Mouse (Mus musculus) midbrain, postnatal 0 days (tissue): Measurements from ENCODE around the gene Plxdc2. TPM values are rescaled to one million over a fixed set of nuclear protein-coding genes. Genes with fewer than 3 reads are reported as not detected.

Experiments
- ATAC-seq: fragments of 200-750 bp; cut with Nextera tagmentation; 2 replicates; pipeline ENCODE4 v1.8.0; 2017; ENCODE audit warnings: moderate number of reproducible peaks, mild to moderate bottlenecking, moderate TSS enrichment, moderate library complexity; ENCODE audit not compliant: low FRiP score
- DNase-seq: peaks from one replicate; pipeline ENCODE4 v3.0.0-alpha.2; 2015; ENCODE audit warnings: low spot score
- H3K27ac ChIP-seq: fragments of 300-500 bp; sonication (generic); 2 replicates; pipeline ENCODE4 v1.5.1; 2014; ENCODE audit warnings: low read depth, mild to moderate bottlenecking, low read length, mixed read lengths
- H3K27me3 ChIP-seq: fragments of 300-500 bp; sonication (generic); 2 replicates; pipeline ENCODE4 v1.6.1; 2014; ENCODE audit warnings: low read length, control low read depth, mixed read lengths; ENCODE audit not compliant: insufficient read depth
- H3K36me3 ChIP-seq: fragments of 300-500 bp; sonication (generic); 2 replicates; pipeline ENCODE4 v1.6.1; 2014; ENCODE audit warnings: low read length, control low read depth, mixed read lengths; ENCODE audit not compliant: insufficient read depth
- H3K4me1 ChIP-seq: fragments of 300-500 bp; sonication (generic); 2 replicates; pipeline ENCODE4 v1.6.1; 2014; ENCODE audit warnings: mild to moderate bottlenecking, control low read depth, antibody characterized with exemption, low read length, mixed read lengths; ENCODE audit not compliant: insufficient read depth
- H3K4me2 ChIP-seq: fragments of 300-500 bp; sonication (generic); 2 replicates; pipeline ENCODE4 v1.6.1; 2014; ENCODE audit warnings: low read depth, mild to moderate bottlenecking, low read length, mixed read lengths; ENCODE audit not compliant: poor library complexity, severe bottlenecking
- H3K4me3 ChIP-seq: fragments of 300-500 bp; sonication (generic); 2 replicates; pipeline ENCODE4 v1.5.1; 2014; ENCODE audit warnings: low read depth, mild to moderate bottlenecking, low read length, moderate library complexity
- H3K9ac ChIP-seq: fragments of 300-500 bp; sonication (generic); replicated peaks from 2 replicates; pipeline ENCODE4 v1.6.1; 2014; ENCODE audit warnings: mild to moderate bottlenecking, low read length, moderate library complexity, mixed read lengths; ENCODE audit not compliant: poor library complexity, severe bottlenecking
- H3K9me3 ChIP-seq: fragments of 300-500 bp; sonication (generic); 2 replicates; pipeline ENCODE4 v1.6.1; 2016; ENCODE audit warnings: low read length, control low read depth
- CTCF ChIP-seq: IDR thresholded peaks from 2 replicates; pipeline ENCODE4 v1.5.1; 2016; ENCODE audit warnings: antibody characterized with exemption, mild to moderate bottlenecking
- whole genome bisulfite sequencing: fragments of 180-500 bp; shearing (Covaris S2); extraction: QIAGEN DNeasy Blood & Tissue Kit; methylation state at CpG from one replicate; pipeline ENCODE4 v1.1.7; 2014; 5-methylcytosine and 5-hydroxymethylcytosine counted together
- polyA plus RNA-seq: library from polyadenylated mRNA; unstranded; fragments of >200 nt; fragmentation: Nextera tagmentation; extraction: Ambion mirVana; gene quantifications from 2 replicates; pipeline ENCODE4 v1.2.1, GENCODE M21; 2015
- total RNA-seq: library from RNA; depleted of rRNA; stranded (reverse); fragments of >200 nt; gene quantifications from 2 replicates; pipeline ENCODE4 v1.2.3, GENCODE M21; 2014

Gene Plxdc2
- total and polyA plus RNA-seq, 2 experiments from 2014 or later, result 29.0 TPM

GRCm38 (mm10) chr2:16518148-16518547, 162.0 kb downstream of the Plxdc2 start:
- Histone ChIP-seq H3K4me3 (no peak overlapping the region), H3K27me3 (no peaks in the 10 kb centered on the region), H3K4me2 (no peak overlapping the region), H3K36me3 (no peaks in the 10 kb centered on the region), H3K4me1 (no peaks in the 10 kb centered on the region), H3K27ac (no peak overlapping the region), H3K9ac (no peak overlapping the region), H3K9me3 (no peaks in the 10 kb centered on the region)
- 49% methylated on average over 2 of the region's 2 CpGs for WGBS
- no peak for TF ChIP-seq CTCF
- DNase-seq (no peak), ATAC-seq (no peak)

DNA sequence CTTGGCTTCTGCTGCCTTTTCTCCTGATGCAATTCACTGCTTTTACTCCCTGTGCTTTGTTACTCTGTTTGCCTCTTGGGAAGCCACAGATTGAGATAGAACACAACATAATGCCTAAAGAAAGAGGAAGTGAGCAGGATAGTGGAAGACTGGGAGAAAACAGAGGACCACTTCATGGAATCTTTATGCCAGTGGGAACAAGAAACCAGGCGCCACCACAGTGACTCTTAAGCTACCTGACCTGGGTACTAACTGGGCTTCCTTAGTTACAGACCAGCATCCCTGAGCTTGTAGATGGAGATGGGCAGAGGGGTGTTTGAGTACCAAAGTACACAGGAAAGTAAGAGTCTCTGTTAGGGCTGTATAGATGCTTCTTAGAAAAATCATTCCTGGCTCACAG, 167.3 kb downstream of the Plxdc2 start:
- H3K9me3 ChIP-seq, result no peaks in the 10 kb centered on the region
- no peak overlapping the region; the same call in 1 of the 2 replicates for H3K27ac ChIP-seq
- no peaks in the 10 kb centered on the region for H3K4me1 ChIP-seq
- no peaks in the 10 kb centered on the region for H3K27me3 ChIP-seq
- 83% methylated on average over 1 of the region's 1 CpGs for WGBS
- H3K9ac ChIP-seq, result no peak overlapping the region
- no peak for TF ChIP-seq CTCF
- no peaks in the 10 kb centered on the region for H3K36me3 ChIP-seq
- H3K4me2 ChIP-seq, result no peak overlapping the region
- peak; percentile 47 for DNase-seq
- peak; percentile 56 for ATAC-seq
- no peak overlapping the region for H3K4me3 ChIP-seq

DNA sequence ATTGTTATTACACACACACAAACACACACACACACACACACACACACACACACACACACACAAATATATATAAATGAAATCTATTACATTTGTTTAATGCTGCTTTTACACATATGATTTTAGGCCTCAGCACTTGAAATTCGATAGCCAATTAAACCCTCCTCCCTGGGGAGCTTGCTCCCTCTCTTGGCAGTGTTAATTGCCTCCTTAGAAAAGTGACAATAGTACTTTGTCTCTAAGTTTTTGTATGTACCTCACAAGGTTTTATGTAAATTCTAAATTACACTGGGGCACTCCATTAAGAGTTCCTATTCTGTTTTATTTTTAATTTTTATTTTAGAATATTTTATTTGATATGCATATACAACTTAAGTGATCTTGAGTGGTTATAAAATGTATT, 176.1 kb downstream of the Plxdc2 start:
- no peaks in the 10 kb centered on the region for H3K4me1 ChIP-seq
- no peaks in the 10 kb centered on the region for H3K36me3 ChIP-seq
- WGBS, result 56% methylated on average over 1 of the region's 1 CpGs
- no peaks in the 10 kb centered on the region for H3K9me3 ChIP-seq
- no peak overlapping the region for H3K4me2 ChIP-seq
- H3K27ac ChIP-seq, result no peak overlapping the region
- no peaks in the 10 kb centered on the region for H3K27me3 ChIP-seq
- TF ChIP-seq CTCF, result no peak
- ATAC-seq (no peak), DNase-seq (no peak)
- H3K4me3 ChIP-seq, result no peak overlapping the region
- no peak overlapping the region for H3K9ac ChIP-seq

DNA sequence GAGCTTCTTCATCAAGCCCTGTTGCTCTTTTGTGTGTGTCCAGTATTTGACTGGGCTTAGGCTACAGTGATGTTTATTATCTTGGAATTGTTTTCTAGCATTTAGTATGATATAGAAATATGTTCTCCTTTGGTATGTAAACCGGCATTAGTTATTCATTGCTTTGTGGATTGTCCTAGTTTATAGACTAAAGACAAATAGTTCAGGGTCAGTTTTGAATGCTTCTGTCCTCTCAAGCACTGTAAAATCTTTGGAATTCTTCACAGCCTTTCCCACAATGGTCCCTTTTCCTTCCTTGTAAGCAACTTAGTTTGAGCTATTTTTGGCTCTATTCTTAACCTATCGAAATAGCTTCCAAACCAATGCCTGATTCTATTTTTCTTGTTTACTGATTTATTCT, 178.5 kb downstream of the Plxdc2 start:
- H3K9me3 ChIP-seq, result no peaks in the 10 kb centered on the region
- H3K4me1 ChIP-seq, result no peaks in the 10 kb centered on the region
- 88% methylated on average over 2 of the region's 2 CpGs for WGBS
- H3K4me2 ChIP-seq, result no peak overlapping the region
- DNase-seq (no peak), ATAC-seq (no peak)
- no peak overlapping the region for H3K27ac ChIP-seq
- TF ChIP-seq CTCF, result no peak
- no peak overlapping the region for H3K9ac ChIP-seq
- H3K36me3 ChIP-seq, result no peaks in the 10 kb centered on the region
- no peaks in the 10 kb centered on the region for H3K27me3 ChIP-seq
- no peak overlapping the region for H3K4me3 ChIP-seq

- Histone ChIP-seq H3K9me3 (no peaks in the 10 kb centered on the region), H3K36me3 (no peaks in the 10 kb centered on the region), H3K4me3 (no peak overlapping the region), H3K4me2 (no peak overlapping the region), H3K9ac (no peak overlapping the region), H3K27me3 (no peaks in the 10 kb centered on the region), H3K27ac (no peak overlapping the region), H3K4me1 (no peaks in the 10 kb centered on the region; the same call in 1 of the 2 replicates)
- 75% methylated on average over 3 of the region's 3 CpGs for WGBS
- ATAC-seq, result no peak
- DNase-seq, result no peak
- no peak for TF ChIP-seq CTCF
Measured at GRCm38 (mm10) chr2:16541226-16541625, 185.1 kb downstream of the Plxdc2 start.

DNA sequence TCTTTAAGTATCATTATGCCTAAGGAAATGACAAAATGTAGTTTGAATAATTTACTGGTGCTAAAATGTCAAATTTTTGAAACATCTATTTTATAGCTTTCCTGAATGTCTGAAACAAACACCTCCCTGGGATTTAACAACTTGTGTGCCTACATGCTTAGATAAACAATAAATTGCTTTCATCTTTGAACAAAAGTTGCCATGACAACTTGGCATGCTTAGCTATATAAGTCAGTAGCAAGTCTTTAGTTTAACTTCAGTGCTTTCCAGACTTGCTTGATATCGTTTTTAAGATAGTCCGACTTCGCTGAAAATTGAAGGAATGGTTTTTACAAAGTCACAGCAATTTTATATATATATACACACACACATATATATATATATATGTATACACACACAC, 189.1 kb downstream of the Plxdc2 start:
- DNase-seq (peak; percentile 77), ATAC-seq (no peak)
- no peak overlapping the region for H3K27ac ChIP-seq
- 41% methylated on average over 3 of the region's 3 CpGs for WGBS
- no peaks in the 10 kb centered on the region; the same call in 1 of the 2 replicates for H3K4me1 ChIP-seq
- H3K4me3 ChIP-seq, result no peak overlapping the region
- no peaks in the 10 kb centered on the region for H3K27me3 ChIP-seq
- no peaks in the 10 kb centered on the region for H3K36me3 ChIP-seq
- no peak overlapping the region for H3K9ac ChIP-seq
- no peaks in the 10 kb centered on the region for H3K9me3 ChIP-seq
- H3K4me2 ChIP-seq, result no peak overlapping the region
- no peak for TF ChIP-seq CTCF

- TF ChIP-seq CTCF, result no peak
- Histone ChIP-seq H3K9me3 (no peaks in the 10 kb centered on the region), H3K36me3 (no peaks in the 10 kb centered on the region), H3K9ac (no peak overlapping the region), H3K4me1 (no peaks in the 10 kb centered on the region), H3K4me2 (no peak overlapping the region), H3K27me3 (no peaks in the 10 kb centered on the region), H3K4me3 (no peak overlapping the region), H3K27ac (no peak overlapping the region)
- ATAC-seq, result no peak
- WGBS, result 51% methylated on average over 4 of the region's 4 CpGs
- no peak for DNase-seq
Measured at GRCm38 (mm10) chr2:16559287-16559686, 203.2 kb downstream of the Plxdc2 start.
